ENCODE assay signal across 15 mouse cellular contexts in the genomic region with DNA sequence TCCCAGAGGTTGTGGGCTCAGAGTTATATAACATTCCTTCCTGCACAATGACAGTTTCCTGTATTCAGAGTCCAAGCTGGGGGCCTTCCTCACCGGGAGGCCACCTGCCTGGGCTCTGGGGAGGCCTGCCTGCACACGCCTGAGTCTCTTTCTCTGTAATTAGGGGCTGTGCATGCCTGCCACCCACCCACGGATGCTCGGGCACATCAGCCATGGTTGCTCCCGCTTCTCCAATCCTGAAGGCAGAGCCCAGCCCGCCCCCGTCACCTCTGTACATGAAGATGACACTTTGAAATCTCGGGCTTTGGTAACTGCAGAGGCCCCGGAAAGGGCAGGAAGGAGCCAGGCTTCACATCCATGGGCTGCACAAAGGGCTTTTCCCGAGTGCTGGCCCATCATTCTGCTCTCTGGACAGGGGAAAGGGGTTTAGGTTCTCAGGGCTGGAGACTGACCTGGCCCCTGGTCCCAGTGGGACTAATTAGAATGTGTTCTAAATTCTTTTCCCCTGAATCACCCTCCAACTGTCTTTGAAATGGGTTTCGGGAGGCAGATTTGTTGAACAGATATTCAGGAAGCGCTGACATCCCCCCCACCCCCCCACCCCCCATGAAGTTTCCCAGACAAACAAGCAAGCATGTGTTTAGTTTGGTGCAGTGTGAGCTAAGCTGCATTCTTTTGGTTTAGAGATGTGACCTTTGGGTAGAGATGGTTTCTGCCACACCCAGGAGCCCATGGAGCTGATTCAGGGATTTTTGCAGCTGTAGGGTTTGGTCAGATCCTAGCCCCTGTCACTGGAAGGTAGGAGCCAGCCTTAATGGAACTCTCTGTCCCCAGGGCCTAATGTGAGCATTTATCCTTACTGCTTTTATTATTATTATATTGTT. TPM values are rescaled to one million over a fixed set of nuclear protein-coding genes. Genes with fewer than 3 reads are reported as not detected.
DNase-seq lines count a peak whose midpoint lies in the region; ATAC-seq and TF ChIP-seq lines count a peak whose summit lies in the region.
"Had no signal": no experiment of that assay in that cellular context is flagged by ENCODE, and none has a peak within 500 bp of the region (broad histone marks: within the 10 kb centered on the region; RNA-seq: fewer than 3 reads in every experiment).

No protein-coding gene starts in this region.

- no peak for TF ChIP-seq CTCF in brain, embryonic 14.5 days (IDR thresholded peaks at IDR 0.05; ENCODE audit: borderline replicate concordance, extremely low read depth, insufficient read depth, insufficient read length)

- no peaks in the 10 kb centered on the region for H3K36me3 ChIP-seq in kidney, embryonic 16.5 days (ENCODE audit: insufficient read depth, low read length)
- no peaks in the 10 kb centered on the region for H3K36me3 ChIP-seq in limb, embryonic 13.5 days
- H3K36me3 ChIP-seq: heart, embryonic 13.5 days; liver, embryonic 12.5 days had no signal

- no peak for TF ChIP-seq POLR2A in brain, embryonic 14.5 days (IDR thresholded peaks at IDR 0.05; ENCODE audit: borderline replicate concordance, extremely low read depth, insufficient read depth, insufficient read length, poor library complexity, severe bottlenecking)

- WGBS in kidney, embryonic 16.5 days = 26% methylated on average over 12 of the region's 12 CpGs
- WGBS in limb, embryonic 13.5 days = 33% methylated on average over 12 of the region's 12 CpGs

- H3K9ac ChIP-seq in kidney, embryonic 16.5 days (replicated peaks; ENCODE audit: low read length) = peak overlapping the region; percentile 27
- H3K9ac ChIP-seq in limb, embryonic 13.5 days = no peak overlapping the region
- H3K9ac ChIP-seq: heart, embryonic 13.5 days; liver, embryonic 12.5 days had no signal

- no peaks in the 10 kb centered on the region; the same call in 1 of the 2 replicates for H3K27me3 ChIP-seq in kidney, embryonic 16.5 days (ENCODE audit: insufficient read depth, low read length)
- no peaks in the 10 kb centered on the region for H3K27me3 ChIP-seq in limb, embryonic 13.5 days
- H3K27me3 ChIP-seq: heart, embryonic 13.5 days; liver, embryonic 12.5 days had no signal

- H3K4me2 ChIP-seq in kidney, embryonic 16.5 days (replicated peaks; ENCODE audit: low read depth, low read length) = no peak overlapping the region
- no peak overlapping the region for H3K4me2 ChIP-seq in limb, embryonic 13.5 days (replicated peaks)
- H3K4me2 ChIP-seq: heart, embryonic 13.5 days; liver, embryonic 12.5 days had no signal

- no peak overlapping the region for H3K27ac ChIP-seq in kidney, embryonic 16.5 days (ENCODE audit: low read length)
- peak overlapping the region; percentile 35; the same call in 1 of the 2 replicates for H3K27ac ChIP-seq in limb, embryonic 13.5 days
- H3K27ac ChIP-seq: gastrocnemius, adult 2 months; heart, embryonic 13.5 days; liver, embryonic 12.5 days had no signal

- no peak for ATAC-seq in kidney, embryonic 16.5 days (ENCODE audit: low FRiP score, low TSS enrichment)
- ATAC-seq in limb, embryonic 13.5 days (ENCODE audit: low FRiP score, low read depth) = no peak; the same call in 1 of the 2 replicates
- ATAC-seq: activated CD4-positive, CD25-positive, alpha-beta regulatory T cell, adult 4 months; liver, embryonic 12.5 days had no signal

- H3K4me1 ChIP-seq in kidney, embryonic 16.5 days (ENCODE audit: insufficient read depth, low read length) = peaks cover 9% of the 10 kb centered on the region
- peaks cover 15% of the 10 kb centered on the region for H3K4me1 ChIP-seq in limb, embryonic 13.5 days
- H3K4me1 ChIP-seq: liver, embryonic 12.5 days had no signal

- peaks cover 4% of the 10 kb centered on the region; the same call in 1 of the 2 replicates for H3K9me3 ChIP-seq in kidney, embryonic 16.5 days (ENCODE audit: low read length)
- H3K9me3 ChIP-seq in limb, embryonic 13.5 days = 0 out of 2 replicates have a peak, but pooled peaks cover 2% of the 10 kb centered on the region
- H3K9me3 ChIP-seq: heart, embryonic 13.5 days; liver, embryonic 12.5 days had no signal

- no peak overlapping the region for H3K4me3 ChIP-seq in kidney, embryonic 16.5 days (ENCODE audit: low read length)
- no peak overlapping the region for H3K4me3 ChIP-seq in limb, embryonic 13.5 days
- H3K4me3 ChIP-seq: gastrocnemius, adult 2 months; heart, embryonic 13.5 days; liver, embryonic 12.5 days; myocyte had no signal

- no peak for DNase-seq in kidney, adult 11 months
- peak; percentile 98 for DNase-seq in Muller cell, postnatal 12 days (ENCODE audit: inconsistent ontology term)
- DNase-seq in brain, embryonic 14.5 days (ENCODE audit: low read depth) = peak; percentile 30
- DNase-seq in lung, postnatal 36 days = no peak
- DNase-seq in neural tube, embryonic 10.5 days (ENCODE audit: extremely low spot score, low spot score) = no peak
- no peak for DNase-seq in spleen, postnatal 10 days (ENCODE audit: low spot score in 2 of 2)
- DNase-seq: cerebellum, postnatal 10 days; gastrocnemius, adult 2 months; lung, postnatal 10 days had no signal

RNA-seq across cellular contexts. Expression of a gene that starts 12.5 kb away (rescaled TPM):
- 15.5 and 16.2 TPM in 2 replicates for polyA plus RNA-seq in kidney, embryonic 16.5 days (2015; fragmentation: Nextera tagmentation; extraction: Ambion mirVana)
- 38.3 and 61.2 TPM in 2 replicates for polyA plus RNA-seq in brain, embryonic 14.5 days (2012; rRNA removed)
- 14.4 and 15.3 TPM in 2 replicates for polyA plus RNA-seq in limb, embryonic 13.5 days (2015; fragmentation: Nextera tagmentation; extraction: Ambion mirVana)
- polyA plus RNA-seq: activated CD4-positive, CD25-positive, alpha-beta regulatory T cell, adult 4 months; myocyte had no signal

Comparison
In these comparisons a context has a peak if more than half of its experiments do, and no peak if none do; other contexts are left out.
1. DNase-seq: peak in Muller cell, postnatal 12 days (single experiment) and brain, embryonic 14.5 days (single experiment); none in kidney, adult 11 months (single experiment), lung, postnatal 36 days (single experiment), neural tube, embryonic 10.5 days (single experiment) and spleen, postnatal 10 days (0 of 2).